Mouse (Mus musculus) left cerebral cortex, adult 2 months (tissue): ENCODE measurements at regions not wholly inside any gene's neighbourhood (a gene's known extent, or its start where the extent isn't known, plus 50 kb on each side); places are given as distances from the start of the nearest gene placed in this dataset.
"Not testable (repeated sequence)": the region's sequence is repeated elsewhere in the genome, so short reads cannot be mapped to it uniquely, and the experiment has no call there.

ENCODE experiments used
- DNase-seq, 2 experiments: peaks; one replicate each; pipeline ENCODE4 v3.0.0; 2021 to 2022; ENCODE audit warnings: low spot score in 2 of 2, mixed read lengths in 1 of 2; ENCODE audit errors: extremely low spot score in 1 of 2
- H3K27ac ChIP-seq: fragments of 200-600 bp; 2 replicates; pipeline ENCODE4 v1.8.1; 2022
- H3K4me3 ChIP-seq: fragments of 200-600 bp; 2 replicates; pipeline ENCODE4 v1.8.1; 2022
- CTCF ChIP-seq: fragments of 200-600 bp; IDR thresholded peaks from 2 replicates; pipeline ENCODE4 v1.8.1; 2022; ENCODE audit warnings: antibody characterized with exemption, mild to moderate bottlenecking, moderate library complexity
- intact Hi-C: fragments of 180-260 bp; cut with DNase I; formaldehyde crosslinking; loops from one replicate; pipeline ENCODE4 v1.15.1; 2025

- no peak for TF ChIP-seq CTCF
- no peak overlapping the region for H3K27ac ChIP-seq
- intact Hi-C loops, result no loop called here
- H3K4me3 ChIP-seq, result no peak overlapping the region
- no peak for DNase-seq
These were observed 373.4 kb upstream of the Ccdc54 start for GRCm38 (mm10) chr16:50964395-50964794.

GRCm38 (mm10) chr16:50944091-50944490, 353.1 kb upstream of the Ccdc54 start:
- no peak for TF ChIP-seq CTCF
- Histone ChIP-seq H3K4me3 (no peak overlapping the region), H3K27ac (no peak overlapping the region)
- DNase-seq, result no peak
- intact Hi-C loops, result no loop called here

DNA sequence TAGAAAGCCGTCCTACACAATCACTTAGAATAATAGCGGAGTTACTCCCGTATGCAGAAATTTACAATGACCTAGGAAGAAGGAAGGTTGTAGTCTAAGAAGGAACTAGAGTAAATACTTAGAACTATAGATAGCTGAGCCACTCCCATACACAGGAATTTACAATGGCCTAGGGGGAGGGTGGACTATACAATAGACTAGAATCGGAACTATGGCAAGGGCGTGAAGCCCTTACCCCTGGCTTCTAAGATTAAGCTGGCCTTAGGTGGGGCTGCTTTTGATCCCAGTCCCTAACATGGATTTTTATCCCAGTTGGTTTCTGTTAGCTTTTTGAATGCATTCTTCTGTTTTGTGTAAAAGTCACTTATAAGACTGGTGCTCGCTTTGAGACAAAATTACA, 352.6 kb upstream of the Ccdc54 start:
- H3K27ac ChIP-seq, intact Hi-C loops, DNase-seq, H3K4me3 ChIP-seq: not testable (repeated sequence)

DNA sequence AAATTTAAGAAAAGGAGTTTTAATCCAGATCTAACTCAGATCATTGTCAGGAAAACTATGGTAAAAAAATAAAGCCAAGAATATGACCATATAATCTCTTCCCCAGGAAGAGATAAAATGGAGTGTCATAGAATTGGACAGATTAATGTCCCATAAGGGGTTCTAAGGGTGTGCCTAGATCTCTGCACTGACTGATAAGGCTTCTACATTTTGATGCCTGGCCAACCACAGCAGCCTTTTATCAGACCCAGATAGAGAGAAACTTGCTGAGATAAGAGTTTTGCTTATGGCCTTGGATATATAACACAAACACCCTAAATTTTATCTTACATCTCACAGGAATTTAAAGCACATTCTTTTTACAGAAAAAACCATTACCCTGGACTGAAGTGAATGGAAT, 351.3 kb upstream of the Ccdc54 start:
- DNase-seq, result no peak
- Histone ChIP-seq H3K4me3 (no peak overlapping the region), H3K27ac (no peak overlapping the region)
- TF ChIP-seq CTCF, result no peak
- intact Hi-C loops, result no loop called here

DNA sequence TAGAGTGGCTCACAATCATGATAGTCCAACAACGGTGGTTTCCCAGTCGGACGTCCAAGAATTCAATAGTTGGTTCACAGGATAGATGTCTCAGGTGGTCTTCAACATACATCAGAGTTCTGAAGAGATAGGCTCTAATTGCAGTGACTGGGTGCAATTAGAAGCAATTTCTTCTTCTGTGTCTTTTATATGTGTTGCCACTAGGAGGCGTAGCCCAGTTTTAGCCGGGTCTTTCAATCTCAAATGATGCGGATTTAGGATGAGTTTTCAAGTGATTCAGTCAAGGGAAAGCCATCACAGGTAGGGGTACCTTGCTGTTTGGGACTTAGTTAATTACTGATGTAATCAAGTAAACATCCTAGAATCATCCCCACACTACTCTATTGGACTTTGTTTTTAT, 348.4 kb upstream of the Ccdc54 start:
- intact Hi-C loops, result no loop called here
- Histone ChIP-seq H3K27ac (no peak overlapping the region), H3K4me3 (no peak overlapping the region)
- no peak; the same call in none of the 2 replicates for TF ChIP-seq CTCF
- DNase-seq, result no peak

DNA sequence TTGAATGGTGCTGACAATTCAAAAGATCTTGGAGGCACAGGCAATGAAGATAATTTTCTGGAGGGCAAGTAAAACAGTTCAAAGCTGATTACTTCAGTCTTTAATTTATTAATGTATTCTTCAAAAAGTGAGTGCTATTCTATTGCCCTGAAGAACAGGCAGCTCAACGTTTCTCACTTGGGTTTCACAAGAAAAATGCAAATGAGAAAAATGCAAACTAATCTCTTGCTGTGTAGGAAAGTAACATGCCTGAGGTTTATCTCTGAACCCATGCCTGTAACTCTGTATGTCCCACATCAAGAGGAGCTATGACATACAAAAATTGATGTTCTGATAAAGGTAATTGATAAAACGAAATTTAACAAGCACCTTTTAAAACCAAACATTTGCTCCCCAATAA, 316.8 kb upstream of the Ccdc54 start:
- intact Hi-C loops, result no loop called here
- DNase-seq, result no peak
- H3K27ac ChIP-seq, result no peak overlapping the region
- H3K4me3 ChIP-seq, result no peak overlapping the region
- TF ChIP-seq CTCF, result no peak

DNA sequence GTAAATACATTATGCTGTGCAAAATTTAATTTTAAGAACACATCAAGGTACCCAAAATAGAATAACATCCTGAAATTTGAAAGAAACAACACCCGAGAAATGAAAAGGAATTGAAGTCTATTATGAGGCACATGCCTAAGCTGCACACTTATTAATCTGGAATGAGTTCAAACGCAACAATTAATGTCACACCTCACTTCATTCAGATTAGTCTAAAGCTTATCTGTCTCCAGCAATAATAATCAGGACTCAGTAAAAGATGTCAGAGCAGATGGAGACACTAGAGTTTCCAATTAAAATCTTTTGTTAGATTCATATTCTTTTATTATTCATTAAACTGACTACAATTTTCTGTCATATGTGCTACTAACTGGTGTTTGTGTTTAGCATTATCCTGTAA, 308.2 kb upstream of the Ccdc54 start:
- DNase-seq, result no peak
- intact Hi-C loops, result no loop called here

GRCm38 (mm10) chr16:50877926-50878325, 287.0 kb upstream of the Ccdc54 start:
- TF ChIP-seq CTCF, result no peak
- no peak for DNase-seq
- intact Hi-C loops, result no loop called here
- Histone ChIP-seq H3K27ac (no peak overlapping the region), H3K4me3 (no peak overlapping the region)

More for the DNA sequence above, 308.2 kb upstream of the Ccdc54 start:
- Histone ChIP-seq H3K4me3 (no peak overlapping the region), H3K27ac (no peak overlapping the region)
- TF ChIP-seq CTCF, result no peak

DNA sequence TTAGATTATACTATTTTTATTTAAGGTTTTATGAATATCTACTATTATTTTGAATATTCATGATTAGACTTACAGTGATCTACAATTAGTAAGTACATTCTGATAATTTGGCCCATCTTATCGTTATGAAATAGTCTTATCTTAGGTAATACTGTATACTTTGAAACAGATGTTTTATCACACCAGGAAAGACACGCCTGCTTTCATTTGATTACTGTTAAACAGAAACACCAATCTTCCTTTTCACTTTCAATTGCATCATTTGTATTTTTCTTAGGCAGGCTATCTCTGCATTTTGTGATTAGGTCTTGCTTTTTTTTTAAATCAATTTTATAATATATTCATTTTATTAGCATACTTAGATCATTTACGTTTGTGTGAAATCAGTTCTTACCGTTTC, 280.4 kb upstream of the Ccdc54 start:
- H3K27ac ChIP-seq, result no peak overlapping the region
- no peak overlapping the region for H3K4me3 ChIP-seq
- DNase-seq, result no peak
- intact Hi-C loops, result no loop called here
- TF ChIP-seq CTCF, result no peak

DNA sequence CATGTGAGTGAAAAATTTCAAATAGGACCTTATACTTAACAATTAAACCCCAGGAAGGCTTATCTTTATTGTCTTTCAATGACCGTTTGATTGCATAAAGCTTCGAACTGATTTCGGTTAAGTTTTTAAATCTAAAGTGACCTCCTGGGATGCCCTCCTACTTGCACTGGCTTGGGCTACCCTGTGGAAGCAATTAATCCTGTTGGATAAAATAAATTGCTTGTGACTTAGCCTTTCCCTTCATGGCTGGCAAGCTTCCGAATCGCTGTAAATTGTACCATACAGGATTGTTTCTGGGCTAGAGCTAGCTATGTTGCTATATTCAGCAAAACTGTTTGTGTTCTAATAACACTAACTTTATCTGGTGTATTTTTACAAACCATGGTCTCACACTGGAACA, 272.6 kb upstream of the Ccdc54 start:
- DNase-seq, result no peak
- Histone ChIP-seq H3K27ac (no peak overlapping the region), H3K4me3 (no peak overlapping the region)
- no peak for TF ChIP-seq CTCF
- intact Hi-C loops, result no loop called here

- TF ChIP-seq CTCF, result no peak
- no peak for DNase-seq
- intact Hi-C loops, result no loop called here
These were observed 268.6 kb upstream of the Ccdc54 start for GRCm38 (mm10) chr16:50859513-50859912.

DNA sequence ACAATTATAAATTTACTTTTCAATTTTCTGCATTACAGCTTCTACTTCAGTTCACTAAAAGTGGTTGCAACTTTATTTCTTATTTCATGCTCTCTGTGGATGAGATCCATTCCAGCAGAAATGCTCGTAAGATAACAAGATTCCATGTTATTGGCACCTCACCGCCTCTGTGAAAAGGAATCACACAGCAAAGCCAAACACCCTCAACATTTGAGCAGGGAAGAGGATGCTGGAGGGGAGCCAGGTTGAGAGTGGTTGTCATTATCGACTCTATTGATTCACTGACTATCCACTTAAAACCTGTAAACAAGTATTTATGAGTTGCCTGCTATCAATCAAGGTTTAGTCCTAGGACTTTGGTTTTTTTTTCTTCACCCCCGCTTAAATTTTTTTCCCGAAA, 261.1 kb upstream of the Ccdc54 start:
- DNase-seq, result no peak
- Histone ChIP-seq H3K27ac (no peak overlapping the region), H3K4me3 (no peak overlapping the region)
- no peak for TF ChIP-seq CTCF
- intact Hi-C loops, result no loop called here

More at GRCm38 (mm10) chr16:50859513-50859912, 268.6 kb upstream of the Ccdc54 start:
- Histone ChIP-seq H3K4me3 (no peak overlapping the region), H3K27ac (no peak overlapping the region)

DNA sequence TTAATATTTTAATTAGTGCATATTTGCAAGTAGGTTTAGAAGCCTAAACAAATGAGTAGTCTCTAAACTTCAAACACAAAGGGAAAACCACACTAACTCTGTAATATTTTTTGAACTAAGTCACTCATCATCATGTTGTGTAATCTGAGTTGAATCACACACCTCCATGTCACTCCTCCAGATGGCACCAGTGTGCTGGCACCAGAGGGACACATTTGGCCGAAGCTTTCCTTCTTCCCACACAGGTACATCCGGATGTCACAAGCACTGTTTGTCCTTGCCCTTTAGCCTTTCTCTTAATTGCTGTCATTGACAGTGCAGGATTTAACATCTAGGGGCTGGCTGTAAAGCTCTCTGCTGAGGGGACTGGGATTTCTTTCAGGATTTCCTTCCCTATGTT, 256.7 kb upstream of the Ccdc54 start:
- intact Hi-C loops, result no loop called here
- peak; percentile 48 for TF ChIP-seq CTCF
- Histone ChIP-seq H3K4me3 (no peak overlapping the region), H3K27ac (no peak overlapping the region)
- peak in 1 of 2 experiments; percentile 14 for DNase-seq

GRCm38 (mm10) chr16:50846505-50846904, 255.6 kb upstream of the Ccdc54 start:
- H3K4me3 ChIP-seq, result no peak overlapping the region
- H3K27ac ChIP-seq, result no peak overlapping the region
- intact Hi-C loops, result no loop called here
- TF ChIP-seq CTCF, result no peak
- no peak for DNase-seq
